Mouse (Mus musculus) ES-Bruce4 (cell line): ENCODE data around the gene Vwa5b1.

Experiments
- CTCF ChIP-seq: IDR thresholded peaks from one replicate; pipeline ENCODE4 v1.8.1; 2011; ENCODE audit warnings: low read depth, low read length
- POLR2A ChIP-seq: IDR thresholded peaks from one replicate; pipeline ENCODE4 v1.8.1; 2011; ENCODE audit warnings: low read length; ENCODE audit not compliant: insufficient read depth

- no peak for TF ChIP-seq POLR2A
- no peak for TF ChIP-seq CTCF
These were observed 103.9 kb downstream of the Vwa5b1 start for GRCm38 (mm10) chr4:138531761-138532160.
